Mouse (Mus musculus): ENCODE measurements around the gene Msh3. TPM values are rescaled to one million over a fixed set of nuclear protein-coding genes. Genes with fewer than 3 reads are reported as not detected.

Gene Msh3
- polyA plus RNA-seq, 1 experiment, result 33.7 TPM

DNA sequence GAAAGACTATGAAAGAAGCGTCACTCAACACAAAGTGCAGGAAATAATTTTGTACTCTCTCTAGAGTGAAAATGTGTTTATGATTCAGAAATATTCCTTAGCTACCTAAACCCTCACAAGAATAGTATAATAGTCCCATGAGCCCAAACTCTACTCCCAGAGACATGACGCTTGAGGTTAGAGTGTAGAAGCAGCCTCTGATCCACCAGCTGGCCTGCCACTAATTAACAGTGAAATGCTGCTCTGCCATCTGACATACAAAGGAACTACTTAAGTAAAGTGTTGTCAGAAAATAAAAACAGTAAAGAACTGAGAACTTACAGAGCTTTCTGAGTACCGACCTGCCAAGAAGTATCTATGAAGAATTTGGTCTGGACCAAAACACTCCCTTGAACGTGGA is 52.3 kb downstream of the Msh3 start:
- no peak for TF ChIP-seq POLR2A (IDR thresholded peaks at IDR 0.05; ENCODE audit: insufficient read depth, low read length)
- no peak for TF ChIP-seq CTCF (IDR thresholded peaks at IDR 0.05; ENCODE audit: low read depth, low read length)
- TF ChIP-seq EP300 (IDR thresholded peaks at IDR 0.05; ENCODE audit: insufficient read depth, low read depth, low read length), result no peak
- no peak overlapping the region for H3K4me3 ChIP-seq (ENCODE audit: low read depth, low read length)
- no peaks in the 10 kb centered on the region for H3K27me3 ChIP-seq (ENCODE audit: control insufficient read depth, insufficient read depth, low read length, poor library complexity, severe bottlenecking)
- H3K9me3 ChIP-seq (replicated peaks; ENCODE audit: control insufficient read depth, insufficient read depth, low read length, poor library complexity, severe bottlenecking), result no peaks in the 10 kb centered on the region
- H3K9ac ChIP-seq (ENCODE audit: low read depth, poor library complexity, severe bottlenecking), result no peak overlapping the region
- H3K36me3 ChIP-seq (ENCODE audit: control insufficient read depth, insufficient read depth, low read length, poor library complexity, severe bottlenecking), result no peaks in the 10 kb centered on the region
- no peaks in the 10 kb centered on the region for H3K4me1 ChIP-seq (ENCODE audit: control insufficient read depth, insufficient read depth, low read length)
- H3K27ac ChIP-seq (ENCODE audit: insufficient read depth, low read length), result no peak overlapping the region

DNA sequence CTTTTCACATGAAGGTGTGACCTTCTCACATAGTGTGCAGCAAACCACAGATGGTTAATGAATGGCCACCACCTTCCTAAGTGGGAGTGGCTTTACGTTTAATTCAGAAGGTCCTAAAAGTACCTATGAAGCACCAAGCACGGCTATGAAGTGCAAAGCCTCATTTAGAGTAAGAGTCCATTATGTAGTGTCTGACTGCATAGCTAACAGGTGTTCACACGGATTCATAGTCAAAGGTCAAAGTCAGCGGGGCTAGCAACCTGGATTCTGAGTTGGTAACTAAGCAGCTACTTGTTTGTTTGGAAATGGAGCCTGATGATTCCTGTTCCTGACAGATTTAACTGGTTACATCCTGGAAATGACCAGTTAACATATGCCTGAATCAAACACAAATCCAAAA is 53.0 kb downstream of the Msh3 start:
- H3K27ac ChIP-seq (ENCODE audit: insufficient read depth, low read length), result no peak overlapping the region
- no peak overlapping the region for H3K4me3 ChIP-seq (ENCODE audit: low read depth, low read length)
- H3K9ac ChIP-seq (ENCODE audit: low read depth, poor library complexity, severe bottlenecking), result no peak overlapping the region
- no peaks in the 10 kb centered on the region for H3K27me3 ChIP-seq (ENCODE audit: control insufficient read depth, insufficient read depth, low read length, poor library complexity, severe bottlenecking)
- H3K9me3 ChIP-seq (replicated peaks; ENCODE audit: control insufficient read depth, insufficient read depth, low read length, poor library complexity, severe bottlenecking), result no peaks in the 10 kb centered on the region
- H3K36me3 ChIP-seq (ENCODE audit: control insufficient read depth, insufficient read depth, low read length, poor library complexity, severe bottlenecking), result no peaks in the 10 kb centered on the region
- TF ChIP-seq EP300 (IDR thresholded peaks at IDR 0.05; ENCODE audit: insufficient read depth, low read depth, low read length) (no peak), CTCF (IDR thresholded peaks at IDR 0.05; ENCODE audit: low read depth, low read length) (no peak), POLR2A (IDR thresholded peaks at IDR 0.05; ENCODE audit: insufficient read depth, low read length) (no peak)
- no peaks in the 10 kb centered on the region for H3K4me1 ChIP-seq (ENCODE audit: control insufficient read depth, insufficient read depth, low read length)

DNA sequence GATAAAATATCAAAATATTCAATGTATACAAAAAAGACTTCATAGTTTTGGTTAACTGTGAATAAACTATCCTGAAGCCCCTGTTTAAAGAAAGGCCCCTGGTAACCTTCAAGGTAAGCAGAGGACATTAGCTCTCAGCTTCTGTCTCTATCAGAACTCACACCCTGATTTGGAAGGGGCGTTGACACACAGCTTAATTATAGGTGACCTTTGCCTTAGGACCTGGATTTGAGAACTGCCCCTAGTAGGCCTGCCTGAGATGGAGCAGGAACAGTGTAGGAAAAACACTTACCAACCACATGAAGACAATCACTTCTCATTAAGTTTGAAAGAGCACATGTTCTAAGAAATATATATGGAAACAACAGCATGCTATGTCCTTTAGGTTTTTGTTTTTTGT is 55.3 kb downstream of the Msh3 start:
- H3K27me3 ChIP-seq (ENCODE audit: control insufficient read depth, insufficient read depth, low read length, poor library complexity, severe bottlenecking), result no peaks in the 10 kb centered on the region

DNA sequence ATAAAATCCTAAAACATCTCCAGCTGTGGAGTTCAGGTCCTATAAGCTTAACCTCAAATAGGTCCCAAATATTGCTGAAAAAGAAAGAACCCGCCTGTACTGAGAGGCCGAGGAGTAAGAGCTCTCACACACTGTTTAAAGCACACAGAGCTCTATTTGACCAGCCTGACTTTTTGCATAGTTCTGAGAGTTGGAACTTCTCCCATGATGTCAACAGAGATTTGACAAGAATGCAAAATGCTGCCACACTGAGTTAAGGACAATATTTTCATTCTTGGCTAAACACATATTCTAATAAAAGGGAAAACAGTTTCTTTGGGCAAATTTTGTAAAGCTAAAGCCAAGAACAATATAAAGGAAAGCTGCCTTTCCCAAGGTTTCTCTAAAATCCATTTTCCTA is 57.8 kb downstream of the Msh3 start:
- Histone ChIP-seq H3K9ac (ENCODE audit: low read depth, poor library complexity, severe bottlenecking) (no peak overlapping the region), H3K27me3 (ENCODE audit: control insufficient read depth, insufficient read depth, low read length, poor library complexity, severe bottlenecking) (no peaks in the 10 kb centered on the region), H3K4me3 (ENCODE audit: low read depth, low read length) (no peak overlapping the region), H3K9me3 (replicated peaks; ENCODE audit: control insufficient read depth, insufficient read depth, low read length, poor library complexity, severe bottlenecking) (no peaks in the 10 kb centered on the region), H3K4me1 (ENCODE audit: control insufficient read depth, insufficient read depth, low read length) (no peaks in the 10 kb centered on the region), H3K36me3 (ENCODE audit: control insufficient read depth, insufficient read depth, low read length, poor library complexity, severe bottlenecking) (no peaks in the 10 kb centered on the region), H3K27ac (ENCODE audit: insufficient read depth, low read length) (no peak overlapping the region)
- TF ChIP-seq CTCF (IDR thresholded peaks at IDR 0.05; ENCODE audit: low read depth, low read length) (no peak), POLR2A (IDR thresholded peaks at IDR 0.05; ENCODE audit: insufficient read depth, low read length) (no peak), EP300 (IDR thresholded peaks at IDR 0.05; ENCODE audit: insufficient read depth, low read depth, low read length) (no peak)

More for the DNA sequence above, 55.3 kb downstream of the Msh3 start:
- Histone ChIP-seq H3K36me3 (ENCODE audit: control insufficient read depth, insufficient read depth, low read length, poor library complexity, severe bottlenecking) (no peaks in the 10 kb centered on the region), H3K9ac (ENCODE audit: low read depth, poor library complexity, severe bottlenecking) (no peak overlapping the region), H3K9me3 (replicated peaks; ENCODE audit: control insufficient read depth, insufficient read depth, low read length, poor library complexity, severe bottlenecking) (no peaks in the 10 kb centered on the region), H3K4me3 (ENCODE audit: low read depth, low read length) (no peak overlapping the region), H3K27ac (ENCODE audit: insufficient read depth, low read length) (no peak overlapping the region), H3K4me1 (ENCODE audit: control insufficient read depth, insufficient read depth, low read length) (no peaks in the 10 kb centered on the region)
- TF ChIP-seq CTCF (IDR thresholded peaks at IDR 0.05; ENCODE audit: low read depth, low read length), result no peak
- no peak for TF ChIP-seq EP300 (IDR thresholded peaks at IDR 0.05; ENCODE audit: insufficient read depth, low read depth, low read length)
- TF ChIP-seq POLR2A (IDR thresholded peaks at IDR 0.05; ENCODE audit: insufficient read depth, low read length), result no peak

DNA sequence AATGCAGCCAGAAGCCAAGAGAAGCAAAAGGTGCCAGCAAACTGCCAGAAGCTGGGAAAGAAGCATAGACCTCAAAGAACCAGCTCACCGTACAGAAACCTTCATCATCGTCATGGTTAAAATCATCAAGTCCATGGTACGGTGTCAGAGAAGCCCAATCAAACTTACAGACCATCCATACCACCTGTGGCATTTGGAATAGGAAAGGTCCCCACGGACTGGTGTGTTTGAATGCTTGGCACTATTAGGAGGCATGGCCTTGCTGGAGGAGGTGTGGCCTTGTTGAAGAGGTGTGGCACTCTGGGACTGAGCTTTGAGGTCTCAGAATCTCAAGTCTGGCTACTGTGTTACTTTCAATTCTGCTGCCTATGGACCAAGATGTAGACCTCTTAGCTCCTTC is 58.3 kb downstream of the Msh3 start:
- H3K4me1 ChIP-seq (ENCODE audit: control insufficient read depth, insufficient read depth, low read length), result no peaks in the 10 kb centered on the region
- no peaks in the 10 kb centered on the region for H3K27me3 ChIP-seq (ENCODE audit: control insufficient read depth, insufficient read depth, low read length, poor library complexity, severe bottlenecking)
- TF ChIP-seq CTCF (IDR thresholded peaks at IDR 0.05; ENCODE audit: low read depth, low read length) (no peak), POLR2A (IDR thresholded peaks at IDR 0.05; ENCODE audit: insufficient read depth, low read length) (no peak)
- no peaks in the 10 kb centered on the region for H3K9me3 ChIP-seq (replicated peaks; ENCODE audit: control insufficient read depth, insufficient read depth, low read length, poor library complexity, severe bottlenecking)
- H3K27ac ChIP-seq (ENCODE audit: insufficient read depth, low read length), result no peak overlapping the region
- H3K36me3 ChIP-seq (ENCODE audit: control insufficient read depth, insufficient read depth, low read length, poor library complexity, severe bottlenecking), result no peaks in the 10 kb centered on the region
- no peak overlapping the region for H3K4me3 ChIP-seq (ENCODE audit: low read depth, low read length)
- H3K9ac ChIP-seq (ENCODE audit: low read depth, poor library complexity, severe bottlenecking), result no peak overlapping the region

DNA sequence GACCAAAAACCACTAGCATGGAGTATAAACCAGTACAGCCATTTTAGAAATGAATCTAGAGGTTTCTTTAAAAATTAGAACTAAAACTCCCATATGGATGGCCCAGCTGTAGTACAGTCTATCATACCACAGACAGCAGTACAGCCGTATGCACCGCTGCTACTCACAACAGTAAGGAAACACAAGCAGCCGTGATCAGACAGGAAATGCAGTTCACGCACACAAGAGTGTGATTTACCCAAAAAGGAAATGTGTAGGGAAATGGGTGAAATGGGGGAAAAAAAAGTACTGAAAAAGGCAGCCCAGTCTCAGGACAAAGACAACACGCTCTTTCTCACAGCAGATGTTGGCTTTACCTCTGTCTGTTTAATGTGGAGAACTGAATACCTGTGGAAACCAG is 60.9 kb downstream of the Msh3 start:
- Histone ChIP-seq H3K4me1 (ENCODE audit: control insufficient read depth, insufficient read depth, low read length) (no peaks in the 10 kb centered on the region), H3K9ac (ENCODE audit: low read depth, poor library complexity, severe bottlenecking) (no peak overlapping the region), H3K9me3 (replicated peaks; ENCODE audit: control insufficient read depth, insufficient read depth, low read length, poor library complexity, severe bottlenecking) (no peaks in the 10 kb centered on the region), H3K4me3 (ENCODE audit: low read depth, low read length) (no peak overlapping the region), H3K27ac (ENCODE audit: insufficient read depth, low read length) (no peak overlapping the region), H3K36me3 (ENCODE audit: control insufficient read depth, insufficient read depth, low read length, poor library complexity, severe bottlenecking) (no peaks in the 10 kb centered on the region), H3K27me3 (ENCODE audit: control insufficient read depth, insufficient read depth, low read length, poor library complexity, severe bottlenecking) (no peaks in the 10 kb centered on the region)
- no peak for TF ChIP-seq POLR2A (IDR thresholded peaks at IDR 0.05; ENCODE audit: insufficient read depth, low read length)
- TF ChIP-seq EP300 (IDR thresholded peaks at IDR 0.05; ENCODE audit: insufficient read depth, low read depth, low read length), result no peak
- no peak for TF ChIP-seq CTCF (IDR thresholded peaks at IDR 0.05; ENCODE audit: low read depth, low read length)

Data from ES-Bruce4 (cell line).